Mouse (Mus musculus) lung, postnatal 0 days (tissue): ENCODE results near the gene Slc35b2. TPM values are rescaled to one million over a fixed set of nuclear protein-coding genes. Genes with fewer than 3 reads are reported as not detected.

ENCODE experiments used
- ATAC-seq: fragments of 200-750 bp; cut with Nextera tagmentation; 2 replicates; pipeline ENCODE4 v1.8.0; 2017; ENCODE audit warnings: moderate library complexity
- DNase-seq: peaks from one replicate; pipeline ENCODE4 v3.0.0-alpha.2; 2016; ENCODE audit warnings: low spot score
- H3K27ac ChIP-seq: fragments of 300-500 bp; sonication (generic); 2 replicates; pipeline ENCODE4 v1.5.1; 2014; ENCODE audit warnings: antibody characterized with exemption, mild to moderate bottlenecking, low read length, mixed read lengths
- H3K27me3 ChIP-seq: fragments of 300-500 bp; sonication (generic); replicated peaks from 2 replicates; pipeline ENCODE4 v1.6.1; 2014; ENCODE audit warnings: low read length, mixed read lengths; ENCODE audit not compliant: insufficient read depth
- H3K36me3 ChIP-seq: fragments of 300-500 bp; sonication (generic); 2 replicates; pipeline ENCODE4 v1.6.1; 2014; ENCODE audit warnings: low read length, mixed read lengths; ENCODE audit not compliant: insufficient read depth
- H3K4me1 ChIP-seq: fragments of 300-500 bp; sonication (generic); 2 replicates; pipeline ENCODE4 v1.6.1; 2014; ENCODE audit warnings: antibody characterized with exemption, low read depth, low read length, mixed read lengths; ENCODE audit not compliant: insufficient read depth
- H3K4me2 ChIP-seq: fragments of 300-500 bp; sonication (generic); replicated peaks from 2 replicates; pipeline ENCODE4 v1.6.1; 2014; ENCODE audit warnings: low read depth, mild to moderate bottlenecking, low read length, moderate library complexity, mixed read lengths
- H3K4me3 ChIP-seq: fragments of 300-500 bp; sonication (generic); 2 replicates; pipeline ENCODE4 v1.5.1; 2014; ENCODE audit warnings: low read depth, low read length
- H3K9ac ChIP-seq: fragments of 300-500 bp; sonication (generic); replicated peaks from 2 replicates; pipeline ENCODE4 v1.6.1; 2014; ENCODE audit warnings: low read depth, mild to moderate bottlenecking
- H3K9me3 ChIP-seq: fragments of 300-500 bp; sonication (generic); 2 replicates; pipeline ENCODE4 v1.6.1; 2016; ENCODE audit warnings: low read length, mixed read lengths
- CTCF ChIP-seq: IDR thresholded peaks from 2 replicates; pipeline ENCODE4 v1.5.1; 2016; ENCODE audit warnings: antibody characterized with exemption, mild to moderate bottlenecking
- EP300 ChIP-seq: IDR thresholded peaks from 2 replicates; pipeline ENCODE4 v1.6.1; 2016; ENCODE audit warnings: antibody characterized with exemption, mild to moderate bottlenecking, control low read depth
- WGBS: fragments of 180-500 bp; shearing (Covaris S2); extraction: QIAGEN DNeasy Blood & Tissue Kit; methylation state at CpG from one replicate; pipeline ENCODE4 v1.1.7; 2014; 5-methylcytosine and 5-hydroxymethylcytosine counted together
- polyA plus RNA-seq: library from polyadenylated mRNA; unstranded; fragments of >200 nt; fragmentation: Nextera tagmentation; extraction: Ambion mirVana; gene quantifications from 2 replicates; pipeline ENCODE4 v1.2.1, GENCODE M21; 2015

Slc35b2 gene
- polyA plus RNA-seq, 1 experiment from 2014 or later = 85.1 TPM

GRCm38 (mm10) chr17:45532896-45533295, 30.8 kb upstream of the Slc35b2 start:
- Histone ChIP-seq H3K4me2 (no peak overlapping the region), H3K9me3 (no peaks in the 10 kb centered on the region), H3K4me3 (no peak overlapping the region), H3K36me3 (no peaks in the 10 kb centered on the region), H3K4me1 (no peaks in the 10 kb centered on the region), H3K9ac (no peak overlapping the region), H3K27me3 (peaks cover 6% of the 10 kb centered on the region), H3K27ac (no peak overlapping the region)
- DNase-seq = no peak
- no peak for TF ChIP-seq EP300
- no peak for TF ChIP-seq CTCF
- ATAC-seq = no peak
- 40% methylated on average over 15 of the region's 15 CpGs for WGBS

GRCm38 (mm10) chr17:45536264-45536663, 27.4 kb upstream of the Slc35b2 start:
- no peak overlapping the region for H3K4me2 ChIP-seq
- H3K9me3 ChIP-seq = no peaks in the 10 kb centered on the region
- no peak overlapping the region for H3K9ac ChIP-seq
- H3K36me3 ChIP-seq = no peaks in the 10 kb centered on the region
- ATAC-seq = no peak
- no peaks in the 10 kb centered on the region; the same call in 1 of the 2 replicates for H3K27me3 ChIP-seq
- WGBS = 12% methylated on average over 5 of the region's 5 CpGs
- no peaks in the 10 kb centered on the region for H3K4me1 ChIP-seq
- H3K27ac ChIP-seq = no peak overlapping the region
- peak; percentile 26 for DNase-seq
- no peak overlapping the region for H3K4me3 ChIP-seq
- TF ChIP-seq EP300 (no peak), CTCF (no peak)

GRCm38 (mm10) chr17:45538394-45538793, 25.3 kb upstream of the Slc35b2 start:
- WGBS = 59% methylated on average over 4 of the region's 4 CpGs
- ATAC-seq (no peak), DNase-seq (no peak)
- Histone ChIP-seq H3K9me3 (no peaks in the 10 kb centered on the region), H3K4me1 (no peaks in the 10 kb centered on the region), H3K4me3 (no peak overlapping the region), H3K9ac (no peak overlapping the region), H3K27ac (no peak overlapping the region), H3K36me3 (no peaks in the 10 kb centered on the region), H3K27me3 (no peaks in the 10 kb centered on the region; the same call in 1 of the 2 replicates), H3K4me2 (no peak overlapping the region)
- TF ChIP-seq EP300 (no peak), CTCF (no peak)

- Histone ChIP-seq H3K27ac (no peak overlapping the region), H3K9me3 (no peaks in the 10 kb centered on the region), H3K4me1 (no peaks in the 10 kb centered on the region), H3K36me3 (no peaks in the 10 kb centered on the region), H3K4me2 (no peak overlapping the region), H3K27me3 (peaks cover 10% of the 10 kb centered on the region), H3K9ac (no peak overlapping the region), H3K4me3 (no peak overlapping the region)
- no peak for TF ChIP-seq CTCF
- TF ChIP-seq EP300 = no peak
- WGBS = 68% methylated on average over 21 of the region's 21 CpGs
- DNase-seq (no peak), ATAC-seq (no peak)
These were observed 24.0 kb upstream of the Slc35b2 start for GRCm38 (mm10) chr17:45539664-45540063.

GRCm38 (mm10) chr17:45542129-45542528, 21.5 kb upstream of the Slc35b2 start:
- Histone ChIP-seq H3K4me1 (0 out of 2 replicates have a peak, but pooled peaks cover 8% of the 10 kb centered on the region), H3K4me2 (no peak overlapping the region), H3K9me3 (no peaks in the 10 kb centered on the region), H3K27ac (no peak overlapping the region), H3K27me3 (peaks cover 33% of the 10 kb centered on the region), H3K9ac (no peak overlapping the region), H3K36me3 (no peaks in the 10 kb centered on the region), H3K4me3 (no peak overlapping the region)
- DNase-seq (no peak), ATAC-seq (no peak)
- TF ChIP-seq EP300 = no peak
- TF ChIP-seq CTCF = no peak
- WGBS = 11% methylated on average over 6 of the region's 6 CpGs

GRCm38 (mm10) chr17:45542705-45543104, 21.0 kb upstream of the Slc35b2 start:
- 54% methylated on average over 2 of the region's 2 CpGs for WGBS
- TF ChIP-seq CTCF (no peak), EP300 (no peak)

GRCm38 (mm10) chr17:45543115-45543514, 20.6 kb upstream of the Slc35b2 start:
- Histone ChIP-seq H3K36me3 (no peaks in the 10 kb centered on the region), H3K27me3 (peaks cover 41% of the 10 kb centered on the region), H3K27ac (no peak overlapping the region), H3K4me2 (no peak overlapping the region), H3K9ac (no peak overlapping the region), H3K9me3 (no peaks in the 10 kb centered on the region), H3K4me1 (0 out of 2 replicates have a peak, but pooled peaks cover 8% of the 10 kb centered on the region), H3K4me3 (no peak overlapping the region)
- TF ChIP-seq EP300 (no peak), CTCF (no peak)
- 39% methylated on average over 1 of the region's 1 CpGs for WGBS
- ATAC-seq (no peak), DNase-seq (no peak)

More at GRCm38 (mm10) chr17:45542705-45543104, 21.0 kb upstream of the Slc35b2 start:
- Histone ChIP-seq H3K27me3 (peaks cover 38% of the 10 kb centered on the region), H3K4me3 (no peak overlapping the region), H3K4me1 (0 out of 2 replicates have a peak, but pooled peaks cover 8% of the 10 kb centered on the region), H3K9me3 (no peaks in the 10 kb centered on the region), H3K36me3 (no peaks in the 10 kb centered on the region), H3K4me2 (no peak overlapping the region), H3K9ac (no peak overlapping the region), H3K27ac (no peak overlapping the region)
- no peak for ATAC-seq
- no peak for DNase-seq
